Mouse (Mus musculus): ENCODE results near the gene Dglucy.
A peak's percentile ranks its signal among the peaks of the same experiment; 100 is the strongest.

Gene Dglucy

DNA sequence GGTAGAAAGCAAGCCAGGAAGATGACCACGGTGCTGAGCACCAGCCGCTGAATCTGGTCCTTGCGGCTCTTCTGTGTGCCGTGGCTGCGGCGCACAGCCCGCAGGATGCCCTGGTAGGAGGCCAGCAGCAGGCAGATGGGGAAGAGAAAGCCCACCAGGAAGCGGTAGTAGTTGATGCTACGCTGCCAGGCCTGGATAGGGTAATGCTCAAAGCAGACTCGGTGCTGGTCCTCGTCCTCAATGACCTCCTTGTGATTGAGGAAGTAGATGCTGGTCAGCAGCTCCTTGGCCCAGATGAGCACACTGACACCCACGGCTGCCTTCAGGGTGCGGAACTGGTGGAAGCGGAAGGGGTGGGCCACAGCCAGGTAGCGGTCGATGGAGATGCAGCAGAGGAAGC is 99.7 kb downstream of the Dglucy start:
- no peak for DNase-seq (ENCODE audit: low spot score in 2 of 2)

DNA sequence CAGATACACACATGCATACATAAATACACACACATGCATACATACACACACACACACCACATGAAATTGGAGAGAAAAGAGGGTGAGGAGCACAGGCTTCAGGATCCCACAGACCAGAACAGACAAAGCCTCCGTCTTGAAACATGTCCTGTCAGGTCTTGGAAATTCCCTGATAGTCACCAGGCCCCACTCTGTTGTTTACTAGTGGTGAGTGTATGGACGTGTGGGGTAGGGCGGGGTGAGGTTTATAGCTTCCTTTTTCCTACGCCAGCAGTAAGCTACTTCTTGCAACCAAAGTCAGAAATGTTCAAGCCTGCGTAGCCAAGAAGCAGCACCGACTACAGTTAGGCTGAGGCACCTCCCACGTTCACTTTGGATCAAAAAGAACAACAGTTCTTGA is 104.3 kb downstream of the Dglucy start:
- no peak for DNase-seq (ENCODE audit: low spot score in 2 of 2)

DNA sequence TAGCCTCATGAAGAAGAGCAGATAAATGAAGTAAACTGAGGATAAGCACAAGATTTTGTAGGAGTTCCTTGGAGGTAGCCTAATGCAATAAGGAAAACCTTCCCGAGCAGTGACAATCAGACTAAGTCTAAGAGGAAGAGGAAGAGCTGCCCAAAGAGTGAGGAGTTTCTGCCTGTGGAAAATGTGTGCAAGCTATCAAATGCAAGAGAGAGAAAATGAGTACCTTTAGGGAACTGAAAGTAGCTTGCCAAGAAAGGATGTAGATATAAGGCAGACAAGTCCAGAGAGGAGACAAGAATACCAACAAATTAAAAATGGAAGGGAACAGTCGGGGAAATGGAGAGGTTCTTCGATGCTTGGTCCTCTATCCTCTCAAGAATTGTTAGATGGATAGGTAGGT is 106.7 kb downstream of the Dglucy start:
- no peak for DNase-seq (ENCODE audit: low spot score in 2 of 2)

DNA sequence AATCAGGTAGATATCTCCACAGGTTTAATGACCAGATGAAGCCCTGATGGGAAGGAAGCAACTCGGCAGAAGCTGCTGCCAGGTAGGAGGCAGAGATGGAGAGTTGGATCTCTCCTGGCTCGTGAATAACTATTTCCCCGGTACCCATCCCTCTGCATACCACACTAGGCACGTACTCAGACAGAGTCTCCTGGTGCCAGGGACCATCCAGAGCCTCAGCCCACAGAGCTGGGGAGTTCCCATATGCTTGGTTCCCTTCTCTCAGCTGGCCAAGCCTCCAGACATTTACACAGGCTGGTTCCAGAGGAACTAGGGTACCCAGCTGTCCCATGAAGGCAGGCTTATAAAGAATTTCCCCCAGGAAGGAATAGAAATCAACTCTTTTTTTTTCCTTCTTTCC is 108.0 kb downstream of the Dglucy start:
- no peak for DNase-seq (ENCODE audit: low spot score in 2 of 2)

DNA sequence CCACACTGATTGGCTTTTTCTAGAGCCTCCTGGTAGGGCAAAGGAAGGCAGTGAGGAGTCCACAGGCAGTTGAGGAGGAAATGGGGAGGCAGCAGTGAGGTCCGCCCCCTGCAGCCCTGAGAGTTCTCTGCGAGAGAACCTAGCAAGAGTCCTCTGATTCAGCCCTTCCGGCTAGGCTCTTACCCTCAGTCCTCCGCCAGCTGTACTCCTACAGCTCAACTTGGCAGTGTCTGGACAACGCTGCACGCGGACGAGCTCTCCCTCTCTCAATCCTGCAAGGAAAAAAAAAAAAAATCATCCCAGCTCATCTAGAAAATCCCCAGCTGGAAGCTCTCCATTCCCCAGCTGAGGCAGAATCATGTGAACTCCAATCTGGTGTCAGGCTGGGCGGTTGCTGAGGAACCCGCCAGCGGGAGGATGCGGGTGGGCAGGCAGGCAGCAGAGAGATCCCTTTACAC is 109.0 kb downstream of the Dglucy start:
- DNase-seq (ENCODE audit: low spot score in 2 of 2) = peak in 1 of 2 experiments; percentile 16

GRCm38 (mm10) chr12:100890548-100890947 is 111.7 kb downstream of the Dglucy start:
- DNase-seq (ENCODE audit: low spot score in 2 of 2) = no peak

GRCm38 (mm10) chr12:100895504-100895903 is 116.6 kb downstream of the Dglucy start:
- no peak for DNase-seq (ENCODE audit: low spot score in 2 of 2)

DNA sequence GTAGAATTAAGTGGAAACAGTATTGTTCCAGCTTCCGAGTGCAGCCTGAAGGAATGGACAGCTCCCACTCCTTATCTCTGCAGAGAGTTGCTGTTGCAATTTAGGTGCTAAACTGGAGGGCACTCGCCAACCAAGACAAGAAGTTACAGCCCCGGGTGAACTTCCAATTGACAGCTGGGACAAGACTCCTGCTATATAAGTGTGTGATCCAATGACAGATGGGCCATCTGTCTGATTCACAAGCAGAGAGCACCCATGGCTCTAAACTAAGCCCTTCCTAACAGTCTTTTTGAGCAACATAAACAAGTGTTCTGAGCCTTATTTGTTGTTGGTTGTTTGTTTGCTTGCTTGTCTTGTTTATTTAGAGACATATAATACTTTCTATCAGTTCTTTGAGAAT is 117.8 kb downstream of the Dglucy start:
- no peak for DNase-seq (ENCODE audit: low spot score in 2 of 2)

- no peak for DNase-seq (ENCODE audit: low spot score in 2 of 2)
Observed at GRCm38 (mm10) chr12:100897736-100898650, 119.1 kb downstream of the Dglucy start.

DNA sequence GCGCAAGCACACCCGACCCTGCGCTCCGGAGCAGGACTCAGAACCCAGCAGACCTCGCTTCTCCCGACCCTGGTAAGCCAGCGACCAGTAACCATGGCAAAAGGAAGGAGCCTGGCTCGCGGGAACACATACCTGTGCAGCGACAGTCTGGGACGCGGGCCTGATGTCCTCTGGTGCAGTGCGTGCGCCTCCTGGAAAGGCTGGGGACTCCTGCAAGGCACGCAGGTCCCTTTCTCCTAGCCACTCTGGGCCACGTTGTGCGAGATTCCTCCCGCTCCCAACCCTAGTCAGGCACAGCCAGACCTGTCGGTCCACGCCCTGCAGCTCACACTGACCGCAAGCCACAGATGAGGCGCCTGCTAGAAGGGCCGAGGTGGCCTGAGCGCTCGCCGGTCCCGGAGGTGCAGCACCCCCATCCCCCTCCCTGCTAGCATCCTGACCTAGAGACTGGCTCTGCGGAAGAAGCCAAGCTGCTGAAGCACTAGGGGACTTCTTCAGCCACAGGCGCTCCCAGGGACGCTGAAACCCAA is 120.3 kb downstream of the Dglucy start:
- DNase-seq (ENCODE audit: low spot score in 2 of 2) = no peak

GRCm38 (mm10) chr12:100900901-100901300 is 122.0 kb downstream of the Dglucy start:
- DNase-seq (ENCODE audit: low spot score in 2 of 2) = no peak

- DNase-seq (ENCODE audit: low spot score in 2 of 2) = no peak
Observed at GRCm38 (mm10) chr12:100901386-100901785, 122.5 kb downstream of the Dglucy start.

- DNase-seq (ENCODE audit: low spot score in 2 of 2) = peak; percentile 26 to 43
Observed at GRCm38 (mm10) chr12:100903761-100904160, 124.9 kb downstream of the Dglucy start.

- DNase-seq (ENCODE audit: low spot score in 2 of 2) = no peak
Observed at GRCm38 (mm10) chr12:100906861-100907260, 128.0 kb downstream of the Dglucy start.

DNA sequence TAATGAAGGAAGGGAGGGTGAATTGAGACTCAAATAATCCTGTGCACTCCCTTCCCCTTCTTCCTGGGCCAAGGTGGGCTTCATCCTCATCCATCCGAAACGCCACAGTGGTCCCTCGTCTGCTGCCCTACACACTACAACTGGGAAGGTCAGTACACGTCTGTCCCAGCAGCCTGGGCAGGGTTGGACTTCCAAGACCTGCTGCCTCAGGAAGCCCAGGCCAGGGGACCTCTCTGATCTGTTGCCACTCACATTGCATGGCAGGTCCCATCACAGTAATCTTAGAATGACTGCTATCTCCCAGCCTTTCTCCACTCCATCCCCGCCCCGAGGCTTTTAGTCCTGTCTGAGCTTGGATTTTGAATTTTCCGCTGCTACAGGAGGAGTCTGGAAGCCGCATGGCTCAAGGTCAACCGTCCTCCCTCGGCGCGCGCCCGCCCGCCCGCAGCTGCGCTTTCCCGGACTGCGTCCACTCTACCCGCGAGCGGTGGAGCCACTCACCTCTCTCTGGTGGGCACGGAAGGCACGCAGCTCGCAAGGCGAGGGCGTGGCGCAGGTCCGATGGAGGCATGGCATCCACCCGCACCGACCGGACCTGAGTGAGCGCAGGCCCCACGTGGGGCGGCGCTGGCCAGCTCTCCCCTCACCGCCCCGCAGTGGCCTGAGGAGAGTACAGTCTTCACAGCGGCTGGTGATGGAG is 128.9 kb downstream of the Dglucy start, which contains the start of gene Gpr68:
Gene Gpr68 (minus strand): TSS at position 601 of the 700 bp plus-strand sequence.
- DNase-seq (ENCODE audit: low spot score in 2 of 2) = no peak

- DNase-seq (ENCODE audit: low spot score in 2 of 2) = no peak
Observed at GRCm38 (mm10) chr12:100908298-100909034, 129.6 kb downstream of the Dglucy start.

- no peak for DNase-seq (ENCODE audit: low spot score in 2 of 2)
Observed at GRCm38 (mm10) chr12:100909765-100910164, 130.9 kb downstream of the Dglucy start.

- no peak for DNase-seq (ENCODE audit: low spot score in 2 of 2)
Observed at GRCm38 (mm10) chr12:100910731-100911130, 131.9 kb downstream of the Dglucy start.

DNA sequence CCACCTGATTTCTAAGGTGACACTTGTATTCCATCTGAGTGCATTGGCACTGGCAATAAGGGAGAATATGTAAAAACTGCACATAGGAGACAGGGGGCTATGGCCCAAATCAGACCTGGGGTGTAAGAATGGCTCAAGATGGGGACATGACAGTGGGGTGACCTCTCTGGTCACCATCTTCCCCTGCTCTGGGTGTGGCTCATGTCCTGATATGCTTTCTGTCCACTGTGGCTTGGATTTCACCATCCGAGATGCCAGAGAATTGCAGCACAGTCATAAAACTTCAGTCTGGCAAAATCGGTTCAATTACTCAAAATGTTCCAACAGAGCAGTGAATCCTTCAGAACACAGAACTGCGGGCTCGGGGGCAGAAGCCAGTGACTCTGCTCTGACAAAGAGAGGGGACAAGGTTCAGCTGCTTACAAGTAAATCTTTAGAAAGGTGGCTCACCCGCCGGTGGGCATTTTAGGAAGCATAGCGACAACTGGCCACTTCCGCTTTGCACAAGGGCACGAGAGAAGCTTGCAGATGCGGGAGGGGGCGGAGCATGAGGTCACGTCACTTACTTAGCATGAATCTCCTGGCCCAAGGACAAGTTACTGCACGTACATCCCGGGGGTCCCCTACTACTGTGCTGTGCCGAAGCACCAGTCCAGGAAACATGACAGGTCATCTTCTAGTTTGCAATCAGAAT is 145.9 kb downstream of the Dglucy start:
- no peak for DNase-seq (ENCODE audit: low spot score in 2 of 2)

GRCm38 (mm10) chr12:100925644-100926619 is 147.1 kb downstream of the Dglucy start:
- peak in 1 of 2 experiments; percentile 73 for DNase-seq (ENCODE audit: low spot score in 2 of 2)
